Mouse (Mus musculus): Measurements from ENCODE around the gene Cd28. TPM values are rescaled to one million over a fixed set of nuclear protein-coding genes. Genes with fewer than 3 reads are reported as not detected.

Gene Cd28
- polyA plus RNA-seq, 1 experiment from 2014 or later = 0.30 TPM

GRCm38 (mm10) chr1:60731940-60732339, 15.3 kb downstream of the Cd28 start:
- Histone ChIP-seq H3K9ac (no peak overlapping the region), H3K4me2 (no peak overlapping the region), H3K9me3 (replicated peaks) (no peaks in the 10 kb centered on the region), H3K27me3 (no peaks in the 10 kb centered on the region), H3K36me3 (no peaks in the 10 kb centered on the region), H3K4me1 (peaks cover 20% of the 10 kb centered on the region), H3K4me3 (replicated peaks) (no peak overlapping the region), H3K27ac (no peak overlapping the region)
- 91% methylated on average over 2 of the region's 2 CpGs for WGBS
- ATAC-seq (replicated peaks; ENCODE audit: low FRiP score) = no peak

- Histone ChIP-seq H3K4me2 (0 out of 2 replicates have a peak overlapping the region, but pooled peaks have one; percentile 12), H3K4me1 (peaks cover 20% of the 10 kb centered on the region), H3K27me3 (no peaks in the 10 kb centered on the region), H3K27ac (peak overlapping the region; percentile 82), H3K9me3 (replicated peaks) (no peaks in the 10 kb centered on the region), H3K9ac (no peak overlapping the region), H3K4me3 (replicated peaks) (no peak overlapping the region), H3K36me3 (no peaks in the 10 kb centered on the region)
- ATAC-seq (replicated peaks; ENCODE audit: low FRiP score) = peak; percentile 93
- 21% methylated on average over 12 of the region's 12 CpGs for WGBS
Measured at GRCm38 (mm10) chr1:60735072-60735907, 18.7 kb downstream of the Cd28 start.

- 53% methylated on average over 7 of the region's 7 CpGs for WGBS
- Histone ChIP-seq H3K4me1 (peaks cover 20% of the 10 kb centered on the region), H3K9me3 (replicated peaks) (no peaks in the 10 kb centered on the region), H3K27me3 (no peaks in the 10 kb centered on the region), H3K9ac (no peak overlapping the region), H3K4me3 (replicated peaks) (no peak overlapping the region), H3K27ac (peak overlapping the region; percentile 82), H3K36me3 (no peaks in the 10 kb centered on the region), H3K4me2 (0 out of 2 replicates have a peak overlapping the region, but pooled peaks have one; percentile 12)
- no peak for ATAC-seq (replicated peaks; ENCODE audit: low FRiP score)
Measured at GRCm38 (mm10) chr1:60735908-60736280, 19.3 kb downstream of the Cd28 start.

GRCm38 (mm10) chr1:60744266-60744665, 27.7 kb downstream of the Cd28 start:
- Histone ChIP-seq H3K27me3 (no peaks in the 10 kb centered on the region), H3K36me3 (no peaks in the 10 kb centered on the region), H3K9ac (no peak overlapping the region), H3K9me3 (replicated peaks) (no peaks in the 10 kb centered on the region), H3K4me1 (peaks cover 6% of the 10 kb centered on the region; the same call in 1 of the 2 replicates), H3K4me2 (no peak overlapping the region), H3K27ac (no peak overlapping the region), H3K4me3 (replicated peaks) (no peak overlapping the region)
- WGBS = 75% methylated on average over 1 of the region's 1 CpGs
- no peak for ATAC-seq (replicated peaks; ENCODE audit: low FRiP score)

- Histone ChIP-seq H3K4me3 (replicated peaks) (no peak overlapping the region), H3K4me2 (no peak overlapping the region), H3K9me3 (replicated peaks) (no peaks in the 10 kb centered on the region), H3K27ac (peak overlapping the region; percentile 42), H3K36me3 (no peaks in the 10 kb centered on the region), H3K27me3 (no peaks in the 10 kb centered on the region), H3K4me1 (peaks cover 12% of the 10 kb centered on the region; the same call in 1 of the 2 replicates), H3K9ac (no peak overlapping the region)
- 49% methylated on average over 7 of the region's 7 CpGs for WGBS
- ATAC-seq (replicated peaks; ENCODE audit: low FRiP score) = no peak
Measured at GRCm38 (mm10) chr1:60745664-60746063, 29.1 kb downstream of the Cd28 start.

GRCm38 (mm10) chr1:60746153-60746552, 29.6 kb downstream of the Cd28 start:
- no peak overlapping the region for H3K4me3 ChIP-seq (replicated peaks)
- no peaks in the 10 kb centered on the region for H3K27me3 ChIP-seq
- peaks cover 12% of the 10 kb centered on the region; the same call in 1 of the 2 replicates for H3K4me1 ChIP-seq
- H3K4me2 ChIP-seq = no peak overlapping the region
- H3K9me3 ChIP-seq (replicated peaks) = no peaks in the 10 kb centered on the region
- H3K36me3 ChIP-seq = no peaks in the 10 kb centered on the region
- WGBS = 43% methylated on average over 2 of the region's 2 CpGs
- 0 out of 2 replicates have a peak overlapping the region, but pooled peaks have one; percentile 42 for H3K27ac ChIP-seq
- H3K9ac ChIP-seq = no peak overlapping the region
- ATAC-seq (replicated peaks; ENCODE audit: low FRiP score) = no peak

- WGBS = 83% methylated on average over 5 of the region's 5 CpGs
- no peak overlapping the region for H3K27ac ChIP-seq
- H3K4me2 ChIP-seq = no peak overlapping the region
- H3K9me3 ChIP-seq (replicated peaks) = no peaks in the 10 kb centered on the region
- peaks cover 12% of the 10 kb centered on the region; the same call in 1 of the 2 replicates for H3K4me1 ChIP-seq
- H3K4me3 ChIP-seq (replicated peaks) = no peak overlapping the region
- no peaks in the 10 kb centered on the region for H3K27me3 ChIP-seq
- ATAC-seq (replicated peaks; ENCODE audit: low FRiP score) = no peak
- H3K9ac ChIP-seq = no peak overlapping the region
- no peaks in the 10 kb centered on the region for H3K36me3 ChIP-seq
Measured at GRCm38 (mm10) chr1:60746856-60747255, 30.3 kb downstream of the Cd28 start.

- Histone ChIP-seq H3K27ac (no peak overlapping the region), H3K4me2 (no peak overlapping the region), H3K27me3 (no peaks in the 10 kb centered on the region), H3K4me3 (replicated peaks) (no peak overlapping the region), H3K9me3 (replicated peaks) (no peaks in the 10 kb centered on the region), H3K36me3 (no peaks in the 10 kb centered on the region), H3K9ac (no peak overlapping the region), H3K4me1 (peaks cover 12% of the 10 kb centered on the region; the same call in 1 of the 2 replicates)
- no peak for ATAC-seq (replicated peaks; ENCODE audit: low FRiP score)
- WGBS = 91% methylated on average over 1 of the region's 1 CpGs
Measured at GRCm38 (mm10) chr1:60748286-60748685, 31.7 kb downstream of the Cd28 start.

GRCm38 (mm10) chr1:60748936-60749335, 32.3 kb downstream of the Cd28 start:
- H3K27ac ChIP-seq = no peak overlapping the region
- no peak for ATAC-seq (replicated peaks; ENCODE audit: low FRiP score)
- H3K9ac ChIP-seq = no peak overlapping the region
- H3K4me1 ChIP-seq = peaks cover 12% of the 10 kb centered on the region; the same call in 1 of the 2 replicates
- H3K9me3 ChIP-seq (replicated peaks) = no peaks in the 10 kb centered on the region
- H3K4me2 ChIP-seq = no peak overlapping the region
- no peaks in the 10 kb centered on the region for H3K36me3 ChIP-seq
- no peak overlapping the region for H3K4me3 ChIP-seq (replicated peaks)
- H3K27me3 ChIP-seq = no peaks in the 10 kb centered on the region
- WGBS = 80% methylated on average over 4 of the region's 4 CpGs

GRCm38 (mm10) chr1:60749346-60749840, 32.8 kb downstream of the Cd28 start:
- H3K4me1 ChIP-seq = peaks cover 12% of the 10 kb centered on the region; the same call in 1 of the 2 replicates
- H3K9me3 ChIP-seq (replicated peaks) = no peaks in the 10 kb centered on the region
- ATAC-seq (replicated peaks; ENCODE audit: low FRiP score) = no peak
- 84% methylated on average over 5 of the region's 5 CpGs for WGBS
- H3K27me3 ChIP-seq = no peaks in the 10 kb centered on the region
- no peak overlapping the region for H3K4me3 ChIP-seq (replicated peaks)
- no peak overlapping the region for H3K4me2 ChIP-seq
- peak overlapping the region; percentile 42; the same call in 1 of the 2 replicates for H3K27ac ChIP-seq
- H3K9ac ChIP-seq = no peak overlapping the region
- H3K36me3 ChIP-seq = no peaks in the 10 kb centered on the region

- WGBS = 80% methylated on average over 6 of the region's 6 CpGs
- H3K4me1 ChIP-seq = peaks cover 12% of the 10 kb centered on the region; the same call in 1 of the 2 replicates
- H3K9me3 ChIP-seq (replicated peaks) = no peaks in the 10 kb centered on the region
- no peak for ATAC-seq (replicated peaks; ENCODE audit: low FRiP score)
- H3K36me3 ChIP-seq = no peaks in the 10 kb centered on the region
- H3K4me3 ChIP-seq (replicated peaks) = no peak overlapping the region
- H3K4me2 ChIP-seq = no peak overlapping the region
- no peaks in the 10 kb centered on the region for H3K27me3 ChIP-seq
- peak overlapping the region; percentile 42; the same call in 1 of the 2 replicates for H3K27ac ChIP-seq
- H3K9ac ChIP-seq = no peak overlapping the region
Measured at GRCm38 (mm10) chr1:60750201-60750765, 33.7 kb downstream of the Cd28 start.

- H3K4me3 ChIP-seq (replicated peaks) = no peak overlapping the region
- H3K9ac ChIP-seq = no peak overlapping the region
- H3K36me3 ChIP-seq = no peaks in the 10 kb centered on the region
- H3K9me3 ChIP-seq (replicated peaks) = no peaks in the 10 kb centered on the region
- WGBS = 88% methylated on average over 4 of the region's 4 CpGs
- H3K27me3 ChIP-seq = no peaks in the 10 kb centered on the region
- H3K27ac ChIP-seq = no peak overlapping the region
- H3K4me1 ChIP-seq = peaks cover 6% of the 10 kb centered on the region; the same call in 1 of the 2 replicates
- no peak for ATAC-seq (replicated peaks; ENCODE audit: low FRiP score)
- no peak overlapping the region for H3K4me2 ChIP-seq
Measured at GRCm38 (mm10) chr1:60751011-60751410, 34.4 kb downstream of the Cd28 start.
